Mouse (Mus musculus) C2C12 (cell line): ENCODE measurements around the gene Fzd1.

ENCODE experiments used
- CTCF ChIP-seq: IDR thresholded peaks from one replicate; pipeline ENCODE4 v1.5.1; 2011; ENCODE audit not compliant: control insufficient read depth, insufficient read depth, insufficient read length
- MAX ChIP-seq: IDR thresholded peaks from one replicate; pipeline ENCODE4 v1.6.1; 2011; ENCODE audit warnings: mild to moderate bottlenecking, control low read depth

- TF ChIP-seq CTCF (no peak), MAX (no peak)
Measured at GRCm38 (mm10) chr5:4803708-4804107, 45.9 kb upstream of the Fzd1 start.
